Mouse (Mus musculus) right cerebral cortex, postnatal 14 days (tissue): ENCODE measurements at regions not wholly inside any gene's neighbourhood (a gene's known extent, or its start where the extent isn't known, plus 50 kb on each side); places are given as distances from the start of the nearest gene placed in this dataset.

Experiments used
- DNase-seq: peaks from one replicate; pipeline ENCODE4 v3.0.0; 2022

GRCm38 (mm10) chr5:91692292-91692691 lies 174.9 kb downstream of the Parm1 start:
- no peak for DNase-seq

DNA sequence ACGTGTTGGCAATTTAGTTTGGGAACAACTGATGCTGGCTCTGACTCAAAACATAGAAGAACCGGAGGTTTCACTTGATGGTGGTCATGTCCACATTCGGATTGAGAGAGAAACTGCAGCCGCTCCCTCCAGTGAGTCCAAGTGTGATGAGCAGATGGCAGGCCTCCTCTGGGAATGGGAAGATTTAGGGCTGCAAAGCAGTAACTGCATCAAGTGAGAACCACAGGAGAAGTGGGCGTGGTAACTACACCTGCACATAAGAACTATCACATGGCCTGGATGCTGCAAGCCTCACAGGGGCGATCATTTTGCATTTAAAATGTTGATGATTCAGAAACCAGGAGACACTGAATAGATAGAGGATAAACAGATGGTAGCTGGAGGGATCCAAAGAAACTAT lies 161.3 kb downstream of the Parm1 start:
- no peak for DNase-seq
